Mouse (Mus musculus) layer of hippocampus, postnatal 14 days (tissue): Measurements from ENCODE around the gene Bbs5. TPM values are rescaled to one million over a fixed set of nuclear protein-coding genes. Genes with fewer than 3 reads are reported as not detected.
"Not testable (repeated sequence)": the region's sequence is repeated elsewhere in the genome, so short reads cannot be mapped to it uniquely, and the experiment has no call there.

Experiments
- DNase-seq, 2 experiments: peaks; one replicate each; pipeline ENCODE4 v3.0.0; 2021 to 2022; ENCODE audit warnings: low spot score in 2 of 2, mixed read lengths in 1 of 2
- long read RNA-seq, 2 experiments: library from polyadenylated mRNA; stranded (forward); transcript quantifications; one replicate each; pipeline ENCODE4 v2.0.0; 2021
- total RNA-seq, 2 experiments: library from RNA; stranded (reverse); gene quantifications; 2 replicates each; pipeline ENCODE4 v1.2.3; 2021

The Bbs5 gene
- total RNA-seq = 10 to 100 TPM; 23.7 to 29.8 TPM
- long read RNA-seq, experiment 1, transcript Bbs5-201 (12 exons, 1,468 nt) = major isoform, 12 of 28 reads
- long read RNA-seq, experiment 1, partial matches to known transcripts = 1 of 28 reads
- long read RNA-seq, experiment 1, other reads (novel, unspliced or antisense) = 14 of 28 reads
- long read RNA-seq, experiment 2, transcript Bbs5-201 (12 exons, 1,468 nt) = major isoform, 15 of 22 reads
- long read RNA-seq, experiment 2, partial matches to known transcripts = 3 of 22 reads
- long read RNA-seq, experiment 2, other reads (novel, unspliced or antisense) = 4 of 22 reads

DNA sequence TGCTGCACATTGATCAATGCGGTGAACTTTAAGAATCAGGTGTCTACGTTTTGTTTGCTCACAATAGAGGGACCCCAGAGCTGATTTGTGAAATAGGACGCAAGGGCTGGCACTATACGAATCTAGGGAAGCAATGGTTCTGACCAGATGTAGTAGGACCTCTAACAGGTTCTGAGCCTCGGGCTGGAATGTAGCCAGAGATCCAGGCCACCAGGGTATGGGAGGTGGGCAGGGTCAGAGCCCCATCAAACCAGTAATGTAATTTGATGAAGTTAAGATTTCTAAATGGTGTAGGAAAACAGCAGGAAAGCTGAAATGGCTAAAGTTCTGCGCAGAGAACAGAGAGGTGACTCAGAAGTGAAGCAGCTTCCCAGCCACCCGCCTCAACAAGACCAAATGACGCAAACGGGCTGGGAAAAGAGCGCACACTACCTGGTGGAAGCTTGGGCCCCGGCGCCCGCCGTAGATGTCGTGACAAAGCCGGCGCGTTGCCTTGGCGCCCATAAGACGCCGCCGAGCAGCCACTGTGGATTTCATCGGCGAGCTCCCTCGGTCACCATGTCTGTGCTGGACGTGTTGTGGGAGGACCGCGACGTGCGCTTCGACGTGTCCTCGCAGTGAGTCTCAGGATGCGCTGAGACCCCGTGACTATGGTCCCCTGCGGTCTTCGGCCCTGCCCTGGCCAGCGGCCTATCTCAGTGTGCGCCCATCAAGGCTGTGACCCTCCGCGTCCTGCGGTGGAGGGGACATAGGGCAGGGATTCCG, at the start of gene Bbs5:
Bbs5 (plus strand) TSS at position 446 of the 765 bp plus-strand sequence.
- peak; percentile 87 to 94 for DNase-seq

DNA sequence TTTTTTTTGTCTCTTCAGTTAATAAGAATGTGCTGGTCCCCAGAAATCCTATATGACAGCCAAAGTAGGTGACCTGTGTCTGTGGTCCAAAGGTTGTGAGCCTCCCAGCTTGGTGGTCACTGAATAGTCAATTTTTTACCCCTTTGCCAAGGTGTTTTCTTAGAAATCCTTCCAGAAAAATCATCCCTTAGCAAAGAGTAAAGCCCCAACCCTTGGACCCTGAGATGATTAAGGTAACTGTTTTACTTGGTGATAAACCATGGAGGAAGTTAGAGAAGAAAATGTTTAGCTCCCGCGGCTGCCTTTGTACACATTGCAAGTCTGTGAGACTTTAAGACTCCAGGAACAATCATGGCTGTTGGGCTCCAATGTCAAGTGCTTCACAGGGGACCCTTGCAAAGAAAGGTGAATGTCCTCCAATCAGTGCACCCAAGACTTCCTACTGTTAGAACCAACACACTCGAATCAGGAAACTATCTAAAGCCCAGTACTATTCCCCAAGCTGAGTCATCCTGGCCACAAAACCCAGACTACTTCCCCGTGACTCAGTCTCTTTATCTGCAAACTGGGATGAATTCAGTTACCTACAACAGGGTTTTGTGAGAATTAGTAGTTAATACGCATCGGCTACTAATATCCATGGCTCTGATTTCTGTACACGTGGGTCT, 43.1 kb upstream of the Bbs5 start:
- DNase-seq = no peak

DNA sequence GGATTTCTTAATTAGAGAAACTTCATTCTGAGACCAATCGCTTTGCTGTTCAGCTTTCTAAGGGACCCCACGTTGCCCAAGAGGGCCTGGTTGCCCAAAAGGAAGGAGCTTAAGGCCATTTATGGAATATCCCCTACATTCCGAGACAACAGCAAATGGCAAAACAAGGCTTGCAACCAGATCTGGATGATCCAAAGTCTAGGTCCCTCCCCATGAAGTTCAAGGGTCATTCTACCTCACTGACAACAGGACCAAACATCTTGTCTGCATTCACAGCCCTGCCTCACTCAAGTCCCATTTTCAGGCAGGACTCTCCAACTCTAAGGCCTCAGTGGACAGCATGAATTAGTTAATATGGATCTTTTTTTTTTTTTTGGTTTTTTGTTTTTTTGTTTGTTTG, 40.4 kb upstream of the Bbs5 start:
- no peak for DNase-seq

GRCm38 (mm10) chr2:69612237-69612636, 34.7 kb upstream of the Bbs5 start:
- DNase-seq = no peak

DNA sequence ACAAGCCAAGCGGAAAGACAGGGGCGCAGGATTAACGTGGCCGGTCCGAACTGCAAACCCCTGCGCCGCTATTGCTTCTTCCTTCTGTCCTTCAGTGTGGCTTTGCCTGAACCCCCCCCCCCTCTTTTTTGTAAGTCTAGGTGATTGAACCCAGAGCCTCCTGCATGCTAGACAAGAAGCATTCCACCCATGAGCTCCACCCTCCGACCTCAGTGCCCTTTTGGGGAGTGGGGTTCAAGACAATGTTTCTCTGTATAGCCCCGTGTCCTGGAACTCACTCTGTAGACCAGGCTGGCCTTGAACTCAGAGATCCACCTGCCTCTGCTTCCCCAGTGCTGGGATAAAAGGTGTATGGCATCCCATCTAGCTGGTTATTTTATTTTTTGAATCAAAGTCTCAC, 34.3 kb upstream of the Bbs5 start:
- DNase-seq = no peak

DNA sequence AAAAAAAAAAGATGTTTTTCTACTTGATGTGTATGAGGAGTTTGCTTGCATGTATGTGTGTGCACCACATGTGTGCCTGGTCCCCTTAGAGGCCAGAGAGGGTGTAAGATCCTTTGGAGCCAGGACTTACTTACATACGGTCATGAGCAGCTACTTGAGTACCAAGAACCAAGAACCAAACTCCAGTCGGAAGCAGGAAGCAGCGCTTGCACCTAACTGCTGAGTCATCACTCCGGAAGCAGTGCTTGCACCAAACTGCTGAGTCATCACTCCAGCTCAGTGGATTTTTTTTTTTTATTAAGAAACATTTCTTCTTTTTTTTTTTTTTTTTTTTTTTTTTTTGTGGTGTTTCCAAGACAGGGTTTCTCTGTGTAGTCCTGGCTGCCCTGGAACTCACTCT, 33.7 kb upstream of the Bbs5 start:
- DNase-seq = no peak

DNA sequence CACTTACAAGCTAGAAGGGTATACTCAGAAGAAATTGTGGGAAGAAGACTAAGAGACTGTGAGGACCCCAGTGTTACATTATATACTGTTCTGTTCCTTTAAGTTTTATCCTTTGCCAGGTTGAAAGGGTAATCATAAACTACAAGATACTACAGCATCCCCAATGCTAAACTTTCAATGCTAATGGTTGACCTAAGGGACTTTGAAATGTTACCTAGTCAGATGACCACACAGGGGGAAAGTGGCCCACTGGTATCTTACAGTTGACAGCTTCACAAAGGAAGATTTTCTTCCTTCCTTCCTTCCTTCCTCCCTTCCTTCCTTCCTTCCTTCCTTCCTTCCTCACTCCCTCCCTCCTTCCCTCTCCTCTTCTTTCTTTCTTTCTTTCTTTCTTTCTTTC, 28.6 kb upstream of the Bbs5 start:
- no peak for DNase-seq

- no peak for DNase-seq
Measured at GRCm38 (mm10) chr2:69619286-69619685, 27.7 kb upstream of the Bbs5 start.

DNA sequence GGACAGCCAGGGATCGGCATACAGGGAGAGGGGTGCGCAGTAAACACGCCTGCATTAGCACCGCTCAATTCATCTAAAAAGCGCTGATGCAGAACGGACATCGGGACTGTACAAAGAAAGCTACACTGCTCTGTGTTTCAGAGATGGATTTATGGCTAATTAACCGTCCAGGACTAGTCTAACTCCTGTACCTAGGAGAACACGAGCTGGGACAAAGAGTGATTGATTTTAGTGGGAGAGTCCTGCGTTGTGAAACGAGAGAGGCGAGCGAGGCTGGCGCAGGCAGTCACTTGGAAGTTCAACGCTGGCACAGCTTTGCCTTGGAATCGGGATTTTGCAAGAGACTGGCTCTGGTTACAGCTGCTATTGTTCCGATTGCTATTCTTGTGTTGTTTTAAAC, 17.8 kb upstream of the Bbs5 start:
- no peak for DNase-seq

DNA sequence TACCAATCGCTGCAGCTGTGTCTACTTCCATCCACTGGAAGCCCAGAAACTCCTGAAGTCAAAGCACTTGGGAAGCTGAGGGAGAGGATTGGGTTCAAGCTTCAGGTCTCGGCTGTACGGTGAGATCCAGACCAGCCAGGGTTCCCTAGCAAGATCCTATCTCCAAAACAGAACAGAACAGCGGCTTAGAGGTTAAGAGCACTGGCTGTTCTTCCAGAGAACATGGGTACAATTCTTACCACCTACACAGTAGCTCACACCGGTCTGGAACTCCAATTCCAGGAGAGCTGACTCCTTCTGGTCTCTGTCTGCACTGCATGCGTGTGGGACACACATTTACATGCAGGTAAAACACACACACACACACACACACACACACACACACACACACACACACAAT, 17.1 kb upstream of the Bbs5 start:
- DNase-seq = no peak

DNA sequence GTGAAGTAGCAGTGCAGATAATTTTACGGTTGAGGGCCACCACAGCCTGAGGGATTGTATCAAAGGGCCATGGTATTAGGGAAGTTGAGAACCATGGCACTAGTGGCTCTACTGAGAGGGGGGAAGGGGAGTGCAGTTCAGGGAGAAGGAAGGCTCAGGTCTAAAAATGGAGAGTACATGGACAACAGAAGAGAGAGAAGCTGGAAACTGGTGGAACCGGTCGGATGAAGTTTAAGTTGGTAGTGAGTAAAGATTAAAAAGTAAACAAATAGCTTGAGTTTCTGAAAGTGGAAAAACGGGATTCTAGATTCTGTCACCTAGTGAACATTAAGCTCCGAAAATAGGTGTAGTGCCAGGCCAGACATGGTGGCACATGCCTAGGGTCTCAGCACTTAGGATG, 16.2 kb upstream of the Bbs5 start:
- no peak for DNase-seq

DNA sequence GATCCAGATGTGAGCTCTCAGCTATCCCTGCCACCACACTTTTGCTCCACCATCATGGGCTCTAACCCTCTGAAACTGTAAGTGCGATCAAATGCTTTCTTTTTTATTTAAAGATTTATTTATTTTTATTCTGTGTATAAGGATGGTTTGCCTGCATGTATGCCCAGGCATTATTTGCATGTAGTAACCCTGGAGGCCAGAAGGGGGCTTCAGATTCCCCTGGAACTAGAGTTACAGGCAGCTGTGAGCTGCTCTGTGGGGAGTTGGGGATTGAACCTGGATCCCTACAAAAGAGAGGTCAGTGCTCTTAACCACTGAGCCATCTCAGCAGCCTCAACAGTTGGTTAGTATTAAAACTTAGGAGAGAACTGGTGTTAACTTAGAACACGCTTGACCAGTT, 15.5 kb upstream of the Bbs5 start:
- no peak for DNase-seq

- DNase-seq = peak; percentile 7 to 57
Measured at GRCm38 (mm10) chr2:69635064-69635701, 11.8 kb upstream of the Bbs5 start.

GRCm38 (mm10) chr2:69635807-69636206, 11.2 kb upstream of the Bbs5 start:
- DNase-seq = peak; percentile 12 to 14

DNA sequence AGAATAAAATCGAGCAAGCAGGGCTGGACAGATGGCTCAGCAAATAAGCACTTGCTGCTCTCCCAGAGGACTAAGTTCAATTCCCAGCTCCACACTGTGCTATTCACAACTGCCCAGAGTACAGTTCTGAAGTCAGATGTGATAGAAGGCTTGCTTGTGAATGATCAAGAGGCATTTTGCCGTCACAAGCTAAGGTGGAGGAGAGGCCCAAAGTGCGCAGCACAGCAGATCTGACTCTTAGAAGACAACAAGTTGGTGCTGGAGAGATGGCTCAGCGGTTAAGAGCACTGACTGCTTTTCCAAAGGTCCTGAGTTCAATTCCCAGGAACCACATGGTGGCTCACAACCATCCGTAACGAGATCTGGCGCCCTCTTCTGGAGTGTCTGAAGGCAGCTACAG, 9.0 kb upstream of the Bbs5 start:
- not testable (repeated sequence) for DNase-seq

DNA sequence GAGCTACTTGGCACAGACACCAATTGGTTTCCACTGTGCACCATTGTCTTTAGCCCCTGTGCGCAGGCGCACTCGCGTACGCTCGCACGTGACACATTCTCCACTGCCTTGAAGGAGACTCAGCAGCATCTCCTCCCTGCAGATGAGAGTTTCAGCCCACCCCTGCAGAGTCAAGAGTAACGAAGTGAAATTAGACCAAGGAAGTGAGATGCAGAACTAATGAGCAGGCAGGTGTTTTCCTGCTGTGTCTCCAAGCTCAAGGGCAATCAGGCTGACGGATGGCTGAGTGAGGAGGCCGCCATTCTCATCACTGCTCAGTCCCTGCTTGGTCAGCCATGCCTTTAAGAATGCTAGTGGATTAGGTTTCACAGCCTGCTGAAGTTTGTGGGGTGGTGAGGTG, 6.9 kb upstream of the Bbs5 start:
- no peak for DNase-seq

- DNase-seq = no peak
Measured at GRCm38 (mm10) chr2:69644968-69645617, 1.9 kb upstream of the Bbs5 start.

GRCm38 (mm10) chr2:69649716-69650115, 2.7 kb downstream of the Bbs5 start:
- DNase-seq = no peak

DNA sequence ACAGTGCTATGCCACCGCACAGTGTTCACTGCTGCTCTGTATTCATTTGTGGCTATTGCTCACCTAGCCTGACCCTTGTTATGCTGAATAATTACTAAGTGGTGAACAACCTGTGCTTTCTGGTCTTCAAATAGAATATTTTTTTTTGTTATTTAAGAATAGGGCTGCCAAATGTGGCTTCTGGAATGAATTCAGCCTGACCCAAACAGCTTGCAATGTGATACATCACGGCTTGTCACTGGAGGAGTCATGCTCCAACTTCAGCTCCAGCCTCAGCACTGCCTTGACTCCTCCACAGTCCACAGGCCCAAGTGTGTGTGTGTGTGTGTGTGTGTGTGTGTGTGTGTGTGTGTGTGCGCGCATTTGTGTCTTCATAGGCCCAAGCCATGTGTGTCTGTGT, 12.4 kb downstream of the Bbs5 start:
- no peak for DNase-seq

GRCm38 (mm10) chr2:69663827-69664476, 17.0 kb downstream of the Bbs5 start:
- no peak for DNase-seq

GRCm38 (mm10) chr2:69667656-69668055, 20.7 kb downstream of the Bbs5 start:
- DNase-seq = no peak
